Mouse (Mus musculus): ENCODE results near the gene Zfp335. TPM values are rescaled to one million over a fixed set of nuclear protein-coding genes. Genes with fewer than 3 reads are reported as not detected.

Zfp335 gene
- 10 to 100 TPM; 22.7 to 24.4 TPM for total RNA-seq (2021)

GRCm38 (mm10) chr2:164911086-164912048 lies at the start of gene Zfp335:
Gene Zfp335 (minus strand): TSS chr2:164911757.
- intact Hi-C loops (cut with DNase I): no loop called here
- DNase-seq (ENCODE audit: extremely low spot score in 1 of 2, low spot score in 2 of 2): peak; percentile 89 to 97

- DNase-seq (ENCODE audit: extremely low spot score in 1 of 2, low spot score in 2 of 2): peak in 1 of 2 experiments; percentile 81
- intact Hi-C loops (cut with DNase I): loop anchor here (10.0 kb wide), 1 partner anchor 314 kb away; no protein-coding TSS in a partner anchor
Measured at GRCm38 (mm10) chr2:164960716-164961441, 49.3 kb upstream of the Zfp335 start, which contains the start of gene Slc12a5. Gene Slc12a5 (plus strand): TSS chr2:164960802.

GRCm38 (mm10) chr2:164957548-164958315 lies 46.2 kb upstream of the Zfp335 start:
- intact Hi-C loops (cut with DNase I): no loop called here

GRCm38 (mm10) chr2:164956195-164956594 lies 44.6 kb upstream of the Zfp335 start:
- intact Hi-C loops (cut with DNase I): no loop called here
- no peak for DNase-seq (ENCODE audit: extremely low spot score in 1 of 2, low spot score in 2 of 2)

More at GRCm38 (mm10) chr2:164957548-164958315, 46.2 kb upstream of the Zfp335 start:
- DNase-seq (ENCODE audit: extremely low spot score in 1 of 2, low spot score in 2 of 2): no peak

GRCm38 (mm10) chr2:164955725-164956124 lies 44.2 kb upstream of the Zfp335 start:
- DNase-seq (ENCODE audit: extremely low spot score in 1 of 2, low spot score in 2 of 2): no peak
- intact Hi-C loops (cut with DNase I): no loop called here

- intact Hi-C loops (cut with DNase I): no loop called here
- peak; percentile 53 to 86 for DNase-seq (ENCODE audit: extremely low spot score in 1 of 2, low spot score in 2 of 2)
Measured at GRCm38 (mm10) chr2:164953224-164953623, 41.7 kb upstream of the Zfp335 start.

GRCm38 (mm10) chr2:164952448-164952847 lies 40.9 kb upstream of the Zfp335 start:
- no peak for DNase-seq (ENCODE audit: extremely low spot score in 1 of 2, low spot score in 2 of 2)
- intact Hi-C loops (cut with DNase I): no loop called here

- intact Hi-C loops (cut with DNase I): no loop called here
- no peak for DNase-seq (ENCODE audit: extremely low spot score in 1 of 2, low spot score in 2 of 2)
Measured at GRCm38 (mm10) chr2:164951745-164952144, 40.2 kb upstream of the Zfp335 start.

GRCm38 (mm10) chr2:164950501-164950900 lies 38.9 kb upstream of the Zfp335 start:
- DNase-seq (ENCODE audit: extremely low spot score in 1 of 2, low spot score in 2 of 2): no peak
- intact Hi-C loops (cut with DNase I): no loop called here

- DNase-seq (ENCODE audit: extremely low spot score in 1 of 2, low spot score in 2 of 2): no peak
- intact Hi-C loops (cut with DNase I): no loop called here
Measured at GRCm38 (mm10) chr2:164948962-164949361, 37.4 kb upstream of the Zfp335 start.

GRCm38 (mm10) chr2:164947930-164948329 lies 36.4 kb upstream of the Zfp335 start:
- intact Hi-C loops (cut with DNase I): no loop called here
- DNase-seq (ENCODE audit: extremely low spot score in 1 of 2, low spot score in 2 of 2): no peak

GRCm38 (mm10) chr2:164947506-164947905 lies 35.9 kb upstream of the Zfp335 start:
- intact Hi-C loops (cut with DNase I): no loop called here
- no peak for DNase-seq (ENCODE audit: extremely low spot score in 1 of 2, low spot score in 2 of 2)

- DNase-seq (ENCODE audit: extremely low spot score in 1 of 2, low spot score in 2 of 2): no peak
- intact Hi-C loops (cut with DNase I): no loop called here
Measured at GRCm38 (mm10) chr2:164942692-164943290, 31.2 kb upstream of the Zfp335 start.

GRCm38 (mm10) chr2:164940140-164940830 lies 28.7 kb upstream of the Zfp335 start, which contains the start of gene Mmp9:
Gene Mmp9 (plus strand): TSS chr2:164940780.
- intact Hi-C loops (cut with DNase I): no loop called here
- no peak for DNase-seq (ENCODE audit: extremely low spot score in 1 of 2, low spot score in 2 of 2)

- no peak for DNase-seq (ENCODE audit: extremely low spot score in 1 of 2, low spot score in 2 of 2)
- intact Hi-C loops (cut with DNase I): no loop called here
Measured at GRCm38 (mm10) chr2:164939106-164939505, 27.5 kb upstream of the Zfp335 start.

- intact Hi-C loops (cut with DNase I): no loop called here
- DNase-seq (ENCODE audit: extremely low spot score in 1 of 2, low spot score in 2 of 2): peak in 1 of 2 experiments; percentile 54
Measured at GRCm38 (mm10) chr2:164938146-164939091, 26.9 kb upstream of the Zfp335 start.

- intact Hi-C loops (cut with DNase I): no loop called here
- peak in 1 of 2 experiments; percentile 56 for DNase-seq (ENCODE audit: extremely low spot score in 1 of 2, low spot score in 2 of 2)
Measured at GRCm38 (mm10) chr2:164935991-164936390, 24.4 kb upstream of the Zfp335 start.

Data from left cerebral cortex, postnatal 10 days (tissue).